Mouse (Mus musculus) heart, postnatal 0 days (tissue): Measurements from ENCODE around the gene Fndc8. TPM values are rescaled to one million over a fixed set of nuclear protein-coding genes. Genes with fewer than 3 reads are reported as not detected.
"Not testable (repeated sequence)": the region's sequence is repeated elsewhere in the genome, so short reads cannot be mapped to it uniquely, and the experiment has no call there.

Experiments
- ATAC-seq: fragments of 200-750 bp; cut with Nextera tagmentation; 2 replicates; pipeline ENCODE4 v1.8.0; 2017; ENCODE audit warnings: low read depth, moderate number of reproducible peaks, moderate library complexity; ENCODE audit not compliant: insufficient read depth
- DNase-seq: peaks from one replicate; pipeline ENCODE4 v3.0.0-alpha.2; 2016; ENCODE audit warnings: low spot score
- H3K27ac ChIP-seq: fragments of 300-500 bp; sonication (generic); 2 replicates; pipeline ENCODE4 v1.5.1; 2014; ENCODE audit warnings: low read depth, mild to moderate bottlenecking
- H3K27me3 ChIP-seq: fragments of 300-500 bp; sonication (generic); 2 replicates; pipeline ENCODE4 v1.6.1; 2014; ENCODE audit warnings: low read length, mixed read lengths; ENCODE audit not compliant: control insufficient read depth, insufficient read depth
- H3K36me3 ChIP-seq: fragments of 300-500 bp; sonication (generic); replicated peaks from 2 replicates; pipeline ENCODE4 v1.6.1; 2014; ENCODE audit warnings: low read length, mixed read lengths; ENCODE audit not compliant: control insufficient read depth, insufficient read depth
- H3K4me1 ChIP-seq: fragments of 300-500 bp; sonication (generic); 2 replicates; pipeline ENCODE4 v1.6.1; 2014; ENCODE audit warnings: antibody characterized with exemption; ENCODE audit not compliant: control insufficient read depth, insufficient read depth
- H3K4me2 ChIP-seq: fragments of 300-500 bp; sonication (generic); 2 replicates; pipeline ENCODE4 v1.6.1; 2014; ENCODE audit warnings: low read depth, mild to moderate bottlenecking, low read length, moderate library complexity
- H3K4me3 ChIP-seq: fragments of 300-500 bp; sonication (generic); 2 replicates; pipeline ENCODE4 v1.5.1; 2014; ENCODE audit warnings: low read depth, low read length
- H3K9ac ChIP-seq: fragments of 300-500 bp; sonication (generic); replicated peaks from 2 replicates; pipeline ENCODE4 v1.6.1; 2014; ENCODE audit warnings: low read depth, low read length, mixed read lengths
- H3K9me3 ChIP-seq: fragments of 300-500 bp; sonication (generic); replicated peaks from 2 replicates; pipeline ENCODE4 v1.6.1; 2016; ENCODE audit warnings: low read length; ENCODE audit not compliant: control insufficient read depth
- CTCF ChIP-seq: IDR thresholded peaks from 2 replicates; pipeline ENCODE4 v1.5.1; 2016; ENCODE audit warnings: antibody characterized with exemption, control low read depth, low read depth
- EP300 ChIP-seq: IDR thresholded peaks from 2 replicates; pipeline ENCODE4 v1.6.1; 2016; ENCODE audit warnings: antibody characterized with exemption, low read depth
- WGBS: fragments of 180-500 bp; shearing (Covaris S2); extraction: QIAGEN DNeasy Blood & Tissue Kit; methylation state at CpG from one replicate; pipeline ENCODE4 v1.1.7; 2014; 5-methylcytosine and 5-hydroxymethylcytosine counted together
- polyA plus RNA-seq: library from polyadenylated mRNA; unstranded; fragments of >200 nt; fragmentation: Nextera tagmentation; extraction: Ambion mirVana; gene quantifications from 2 replicates; pipeline ENCODE4 v1.2.1, GENCODE M21; 2015
- total RNA-seq: library from RNA; depleted of rRNA; stranded (reverse); fragments of >200 nt; gene quantifications from 2 replicates; pipeline ENCODE4 v1.2.3, GENCODE M21; 2014; ENCODE audit warnings: low replicate concordance

The Fndc8 gene
- total and polyA plus RNA-seq, 2 experiments from 2014 or later = 0.12 TPM; not detected in 1

DNA sequence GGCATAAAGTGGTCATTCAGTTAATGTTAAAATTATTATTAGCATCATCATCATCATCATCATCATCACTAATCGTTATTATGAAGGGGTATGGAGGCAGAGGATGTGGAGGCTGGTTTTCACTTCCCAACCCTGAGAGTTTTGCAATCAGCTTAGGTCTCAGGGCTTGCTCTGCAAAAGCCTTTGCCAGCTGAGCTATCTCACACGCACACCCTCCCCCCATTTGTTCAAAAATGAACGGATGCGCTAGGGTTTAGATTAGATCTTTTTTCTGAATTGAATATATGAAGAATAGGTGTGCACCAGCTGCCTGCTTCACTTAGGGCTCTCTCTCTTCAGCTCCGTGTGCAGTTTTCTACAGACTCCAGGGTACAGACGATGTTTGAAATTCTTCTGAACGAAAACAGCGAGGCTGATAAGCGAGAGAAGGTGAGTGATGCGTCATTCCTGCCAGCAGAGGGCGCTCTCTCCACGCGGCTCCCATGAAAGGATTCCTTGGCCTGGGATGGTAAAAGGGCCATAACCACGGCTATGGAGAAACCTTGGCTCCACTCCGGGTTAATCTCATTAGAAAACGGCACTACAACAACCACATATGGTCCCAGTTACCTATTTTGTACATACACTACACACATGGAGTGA is 22.9 kb downstream of the Fndc8 start:
- peaks cover 25% of the 10 kb centered on the region for H3K4me1 ChIP-seq
- DNase-seq (peak; percentile 82), ATAC-seq (no peak)
- peak overlapping the region; percentile 12; the same call in 1 of the 2 replicates for H3K4me3 ChIP-seq
- H3K4me2 ChIP-seq = peak overlapping the region; percentile 41
- H3K27me3 ChIP-seq = no peaks in the 10 kb centered on the region
- whole genome bisulfite sequencing = 4% methylated on average over 16 of the region's 16 CpGs
- H3K36me3 ChIP-seq = peaks cover 19% of the 10 kb centered on the region
- TF ChIP-seq EP300 (no peak), CTCF (peak; percentile 99)
- no peak overlapping the region for H3K27ac ChIP-seq
- no peak overlapping the region for H3K9ac ChIP-seq
- H3K9me3 ChIP-seq = no peaks in the 10 kb centered on the region

DNA sequence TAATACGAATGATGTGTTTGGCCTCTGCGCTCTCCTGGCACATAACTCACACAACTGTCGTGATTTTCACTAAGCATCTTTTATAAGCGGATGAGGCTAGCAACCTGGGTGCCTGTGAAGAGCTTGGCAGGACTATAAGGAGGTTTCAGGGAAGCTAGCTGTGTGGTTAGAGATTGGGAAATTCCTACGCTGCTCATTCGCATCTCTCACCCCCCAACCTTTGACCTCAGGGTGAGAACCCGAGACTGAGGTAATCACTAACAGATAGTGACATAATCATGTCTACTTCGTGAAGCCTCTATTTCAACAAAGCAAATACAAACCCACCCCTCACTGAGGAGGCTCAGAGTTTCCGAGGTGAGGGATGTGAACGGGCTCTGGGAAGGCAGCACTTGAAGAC is 28.8 kb downstream of the Fndc8 start:
- DNase-seq (no peak), ATAC-seq (no peak)
- Histone ChIP-seq H3K27me3 (no peaks in the 10 kb centered on the region), H3K9ac (no peak overlapping the region), H3K4me2 (no peak overlapping the region), H3K27ac (no peak overlapping the region), H3K4me3 (no peak overlapping the region), H3K36me3 (peaks cover 57% of the 10 kb centered on the region), H3K4me1 (0 out of 2 replicates have a peak, but pooled peaks cover 7% of the 10 kb centered on the region), H3K9me3 (no peaks in the 10 kb centered on the region)
- TF ChIP-seq CTCF = no peak
- TF ChIP-seq EP300 = no peak
- WGBS = 59% methylated on average over 10 of the region's 10 CpGs

- DNase-seq (no peak), ATAC-seq (no peak)
- Histone ChIP-seq H3K4me3 (no peak overlapping the region), H3K27me3 (no peaks in the 10 kb centered on the region), H3K4me2 (no peak overlapping the region), H3K9ac (no peak overlapping the region), H3K9me3 (no peaks in the 10 kb centered on the region), H3K27ac (no peak overlapping the region), H3K36me3 (peaks cover 61% of the 10 kb centered on the region), H3K4me1 (0 out of 2 replicates have a peak, but pooled peaks cover 7% of the 10 kb centered on the region)
- WGBS = 72% methylated on average over 4 of the region's 4 CpGs
- no peak for TF ChIP-seq CTCF
- no peak for TF ChIP-seq EP300
Observed at GRCm38 (mm10) chr11:82921691-82922090, 29.8 kb downstream of the Fndc8 start.

GRCm38 (mm10) chr11:82923910-82924309 is 32.0 kb downstream of the Fndc8 start:
- not testable (repeated sequence) for H3K9ac ChIP-seq, H3K9me3 ChIP-seq, DNase-seq, H3K4me3 ChIP-seq, ATAC-seq, H3K4me1 ChIP-seq, H3K4me2 ChIP-seq, H3K27me3 ChIP-seq, H3K27ac ChIP-seq
- H3K36me3 ChIP-seq = peaks cover 73% of the 10 kb centered on the region
- 51% methylated on average over 6 of the region's 6 CpGs for WGBS

GRCm38 (mm10) chr11:82928897-82929632 is 37.1 kb downstream of the Fndc8 start:
- TF ChIP-seq EP300 (no peak), CTCF (no peak)
- Histone ChIP-seq H3K9ac (no peak overlapping the region), H3K36me3 (peaks cover 58% of the 10 kb centered on the region), H3K27me3 (no peaks in the 10 kb centered on the region), H3K27ac (no peak overlapping the region), H3K4me1 (0 out of 2 replicates have a peak, but pooled peaks cover 7% of the 10 kb centered on the region), H3K9me3 (peaks cover 16% of the 10 kb centered on the region), H3K4me3 (no peak overlapping the region), H3K4me2 (no peak overlapping the region)
- WGBS = 68% methylated on average over 20 of the region's 20 CpGs
- DNase-seq (no peak), ATAC-seq (0 out of 2 replicates have a peak, but pooled peaks have one; percentile 24)
